Mouse (Mus musculus) spleen, adult 18-20 months (tissue): ENCODE results near the gene Dedd2.

Source experiments
- DNase-seq, 2 experiments: peaks; one replicate each; pipeline ENCODE4 v3.0.0; 2022; ENCODE audit warnings: mixed read lengths in 2 of 2

The Dedd2 gene

DNA sequence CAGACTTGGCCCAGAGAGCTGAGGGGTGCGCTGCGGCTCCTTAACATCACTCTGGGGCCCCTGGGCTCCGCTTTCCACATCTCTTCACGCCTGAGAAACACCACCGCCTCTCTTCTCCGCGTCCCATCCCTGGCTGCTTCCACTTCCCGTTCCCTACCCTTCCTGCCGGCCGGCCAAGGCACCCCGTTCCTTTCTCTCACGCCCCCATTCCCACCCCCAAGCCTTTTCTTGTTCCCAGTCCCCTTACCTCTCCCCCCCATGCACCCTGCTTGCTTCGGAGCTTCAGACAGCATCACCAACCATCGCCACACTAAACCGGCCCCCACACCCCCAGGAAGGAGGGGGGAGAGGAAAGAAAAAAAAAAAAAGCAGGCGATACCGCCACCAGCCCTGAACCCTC lies 42.1 kb downstream of the Dedd2 start:
- DNase-seq: no peak

DNA sequence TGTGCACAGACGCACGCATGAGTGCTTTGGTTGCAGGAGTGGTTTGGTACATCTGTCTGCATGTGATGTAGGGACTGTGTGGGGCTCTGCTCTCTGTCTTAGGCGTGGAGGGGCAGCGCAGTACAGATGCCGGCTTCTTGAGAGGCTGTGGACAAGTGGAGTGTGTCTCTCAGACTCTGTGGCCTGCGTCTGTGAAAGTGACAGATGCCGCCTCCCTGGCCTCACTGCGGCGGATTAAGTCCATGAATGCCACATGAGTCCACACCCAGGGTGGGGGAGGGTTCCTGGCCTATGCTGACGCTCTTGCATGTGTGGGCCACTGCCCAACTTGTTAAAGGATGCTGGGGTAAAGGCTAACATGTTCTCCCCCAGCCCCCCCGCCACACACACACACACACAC lies 46.1 kb downstream of the Dedd2 start:
- no peak for DNase-seq

DNA sequence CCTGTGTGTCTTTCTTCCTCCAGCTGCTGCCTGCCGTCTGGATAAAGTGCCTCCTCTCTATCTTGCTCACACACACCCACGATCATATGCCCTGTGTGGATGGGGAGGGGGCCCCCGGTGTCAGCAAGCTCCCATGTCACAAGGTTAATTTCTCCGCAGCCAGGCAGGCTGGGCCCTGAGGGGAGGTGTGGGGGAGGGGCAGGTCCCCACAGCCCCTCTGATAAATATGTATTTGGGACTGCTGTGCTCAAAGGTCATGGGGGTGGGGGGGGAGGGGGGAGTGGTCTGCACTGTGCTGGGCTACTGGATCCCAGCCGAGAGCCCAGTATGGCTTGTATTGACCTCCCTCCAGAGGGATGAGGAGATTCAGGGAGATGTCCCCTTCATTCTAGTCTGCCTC lies 47.7 kb downstream of the Dedd2 start:
- DNase-seq: no peak

DNA sequence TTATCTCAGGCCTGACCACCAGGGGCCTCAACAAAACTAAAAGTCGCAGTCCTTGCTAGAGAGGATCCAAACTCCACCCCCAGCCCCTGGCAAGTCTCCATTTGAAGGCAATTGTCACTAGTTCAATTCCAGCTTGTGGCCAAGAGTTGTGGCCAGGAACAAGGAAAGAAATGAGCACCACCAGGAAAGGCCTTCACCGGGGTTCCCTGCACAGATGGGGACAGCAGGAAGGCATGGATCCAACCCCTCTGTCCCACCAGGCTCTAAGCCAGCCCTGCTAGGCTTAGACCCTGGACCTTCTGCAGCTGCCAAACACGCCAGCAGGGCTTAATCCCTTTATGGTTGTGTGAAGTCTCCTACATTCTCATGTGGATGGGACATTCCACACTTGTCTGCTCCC lies 49.8 kb downstream of the Dedd2 start:
- DNase-seq: no peak

DNA sequence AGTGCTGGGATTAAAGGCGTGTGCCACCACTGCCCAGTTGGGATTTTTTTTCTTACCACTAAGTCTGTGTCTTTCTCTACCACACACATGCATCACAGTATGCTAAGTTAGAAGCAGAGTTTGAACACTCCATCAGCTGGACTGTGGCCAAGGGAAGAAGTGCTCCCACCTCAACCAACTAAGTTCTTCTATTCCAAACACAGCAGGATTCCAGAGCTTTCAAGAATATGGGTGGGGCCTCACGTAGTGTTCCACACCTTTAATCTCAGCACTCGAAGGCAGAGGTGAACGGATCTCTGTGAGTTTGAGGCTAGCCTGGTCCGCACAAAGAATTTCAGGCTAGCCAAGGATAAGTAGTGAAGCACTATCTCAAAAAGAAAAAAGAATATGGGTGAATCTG lies 54.3 kb downstream of the Dedd2 start:
- DNase-seq: no peak

DNA sequence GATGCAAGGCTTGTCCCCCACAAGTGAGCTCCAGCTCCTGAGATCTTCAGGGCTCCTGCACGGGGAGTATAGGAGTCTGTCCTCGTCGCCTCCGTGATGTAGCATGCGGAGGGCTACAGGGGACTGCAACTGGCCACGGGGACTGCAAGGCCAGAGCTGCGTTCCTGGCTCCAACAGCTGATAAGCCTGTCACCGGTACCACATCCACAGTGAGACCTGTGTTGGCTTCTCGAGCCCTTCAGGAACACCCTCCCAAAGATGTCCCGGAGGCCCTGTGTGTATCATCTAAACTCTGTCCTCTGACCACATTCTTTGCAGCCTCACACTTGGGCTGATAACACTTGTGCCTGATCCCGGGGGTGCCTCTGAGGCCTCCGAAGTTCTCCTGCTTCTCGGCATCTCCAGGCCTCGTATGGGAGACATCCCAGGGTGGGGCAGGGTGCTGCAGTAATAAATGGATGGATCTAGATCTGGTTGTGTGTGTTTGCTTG lies 64.2 kb downstream of the Dedd2 start:
- DNase-seq: no peak

DNA sequence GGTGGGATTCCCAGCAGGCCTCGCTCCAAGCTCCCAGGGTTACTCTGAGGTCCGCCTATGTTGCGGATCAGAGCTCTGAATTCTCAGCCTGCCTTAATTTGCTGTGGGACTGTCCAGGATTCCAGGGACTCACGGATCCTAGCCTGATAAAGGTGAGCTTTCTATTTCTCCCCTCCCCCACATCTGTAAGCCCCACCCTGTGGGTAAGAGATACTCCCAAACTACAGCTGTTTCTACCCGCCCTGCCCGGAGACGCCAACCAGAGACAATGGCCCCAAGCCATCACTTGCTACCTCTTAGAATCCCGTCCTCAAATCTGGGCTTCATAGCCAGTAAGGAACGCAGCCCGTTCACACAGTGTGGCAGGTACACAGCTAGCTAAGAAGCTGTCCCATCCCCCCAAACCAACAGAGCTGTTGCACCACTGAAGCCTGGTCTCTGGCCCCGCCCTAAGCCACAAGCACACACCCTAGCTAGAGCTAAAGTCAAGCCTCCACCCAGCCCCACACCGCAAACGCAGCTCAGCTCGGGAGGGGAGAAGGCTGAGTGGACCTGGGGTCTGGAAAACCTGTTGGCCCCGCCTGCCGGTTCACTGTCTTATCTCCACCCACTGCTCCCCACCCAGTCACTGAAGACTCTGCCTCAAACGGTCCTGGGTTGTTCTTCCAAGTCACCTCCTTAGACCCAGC lies 64.8 kb downstream of the Dedd2 start:
- DNase-seq: peak; percentile 42 to 43

DNA sequence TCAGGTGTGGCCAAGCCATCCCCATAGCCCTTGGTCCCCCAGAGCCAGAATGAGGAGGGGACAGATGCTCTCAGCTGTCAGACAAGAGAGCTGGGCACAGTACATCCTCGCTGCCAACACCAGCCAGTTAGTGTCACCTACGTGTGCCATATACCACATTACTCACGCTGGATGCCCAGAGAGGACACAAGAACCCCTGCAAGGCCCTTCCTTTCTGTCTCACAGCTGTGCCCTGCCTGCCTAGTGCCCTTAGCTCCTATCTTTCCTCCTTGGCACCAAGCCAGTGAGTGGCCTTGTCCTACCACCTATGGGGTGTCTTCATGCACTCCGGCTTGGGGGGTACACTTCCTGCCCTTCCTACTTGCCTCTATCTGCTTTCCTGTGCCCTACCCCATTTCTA lies 65.8 kb downstream of the Dedd2 start:
- no peak for DNase-seq

DNA sequence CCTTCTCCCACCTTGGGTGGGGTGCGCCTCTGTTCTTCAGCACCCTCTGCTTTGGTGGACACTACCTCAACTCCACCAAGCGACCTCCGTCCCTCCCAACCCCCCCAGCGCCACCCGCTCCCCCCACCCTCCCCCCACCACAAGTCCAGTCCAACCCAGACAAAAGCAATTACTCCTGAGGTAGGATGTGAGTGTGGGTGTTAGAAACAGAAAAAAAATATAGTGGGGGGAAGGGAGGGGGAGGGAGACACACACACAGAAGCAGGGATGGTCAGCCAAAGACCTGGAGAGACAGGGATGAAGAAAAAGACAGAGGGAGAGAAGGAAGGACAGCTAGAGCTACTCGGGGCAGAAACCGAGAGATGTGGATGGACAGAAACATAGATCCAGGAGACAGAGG lies 66.6 kb downstream of the Dedd2 start:
- DNase-seq: no peak

DNA sequence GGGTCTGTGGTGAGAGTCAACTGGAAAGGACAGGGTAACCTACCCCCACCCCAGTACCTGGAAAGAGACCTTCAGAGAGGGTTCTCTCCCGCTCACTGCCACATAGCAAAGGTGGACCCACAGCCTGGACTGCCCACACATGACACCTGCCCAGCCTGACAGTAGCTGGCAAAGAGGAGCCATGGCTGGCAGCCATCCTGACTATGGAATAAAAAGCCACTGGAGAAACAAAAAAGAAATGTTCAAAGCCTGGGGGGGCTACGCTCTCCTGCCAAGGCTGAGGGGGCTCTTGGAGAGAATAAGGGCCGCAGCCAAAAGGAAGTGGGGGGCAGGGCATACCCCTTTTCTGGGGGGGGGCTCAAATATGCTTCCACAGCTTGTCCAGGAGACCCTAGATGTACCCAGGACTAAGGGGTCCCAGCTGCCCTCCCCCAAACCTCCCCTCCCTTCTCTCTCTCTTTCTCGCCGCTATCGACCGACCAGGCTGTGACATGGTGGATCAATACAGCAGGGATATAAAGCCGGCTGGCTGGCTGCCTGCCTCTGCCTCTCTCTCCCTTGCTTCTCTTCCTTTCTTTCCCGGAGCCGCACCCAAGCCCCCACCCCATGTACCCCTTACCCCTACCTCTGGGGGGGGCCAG lies 68.4 kb downstream of the Dedd2 start:
- no peak for DNase-seq

DNA sequence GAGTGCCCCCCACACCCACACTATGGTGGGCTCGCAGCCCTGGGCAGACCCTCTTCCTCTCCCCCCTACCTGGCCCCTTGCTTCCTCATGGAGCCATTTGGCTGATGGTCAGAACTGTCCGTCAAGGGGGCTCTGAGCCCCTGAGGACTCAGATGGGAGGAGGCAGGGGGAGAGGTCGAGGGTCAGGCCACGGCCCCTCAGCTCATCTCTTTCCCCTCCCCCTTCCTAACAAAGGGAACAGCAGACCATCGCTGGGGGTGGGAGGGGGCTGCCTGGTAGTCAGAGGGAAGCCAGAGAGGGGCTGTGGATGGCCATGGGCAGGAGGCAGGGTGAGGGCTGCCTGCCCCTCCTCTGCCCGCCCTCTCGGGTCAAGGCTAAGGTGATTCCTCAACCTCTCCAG lies 69.4 kb downstream of the Dedd2 start:
- DNase-seq: no peak

DNA sequence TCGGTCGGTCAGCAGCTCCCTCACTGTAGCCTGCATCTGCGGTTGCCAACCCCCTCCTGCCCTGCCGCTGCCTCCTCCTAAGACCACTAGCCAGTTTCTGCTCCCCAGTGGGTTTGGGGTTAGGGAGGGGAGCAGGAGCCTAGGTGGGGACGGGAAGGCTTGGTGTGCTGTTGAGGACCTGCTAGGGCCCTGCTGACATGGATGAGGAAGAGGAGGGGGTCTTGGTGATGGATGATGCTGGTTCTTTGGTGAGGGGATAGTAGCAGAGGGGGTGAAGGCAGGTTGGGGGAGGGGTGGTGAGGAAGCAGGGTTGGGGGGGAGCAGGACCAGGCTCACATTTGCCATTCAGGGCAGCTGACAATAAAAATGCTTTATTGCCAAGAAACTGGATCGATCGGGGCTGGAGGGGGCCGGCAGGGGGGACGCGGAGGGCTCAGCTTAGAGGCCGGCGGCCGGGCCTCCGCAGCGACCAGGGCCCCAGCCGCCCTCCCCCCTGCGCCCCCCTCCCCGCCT lies 70.2 kb downstream of the Dedd2 start:
- DNase-seq: no peak
